Mouse (Mus musculus): Measurements from ENCODE around the gene Myom3.

The Myom3 gene

DNA sequence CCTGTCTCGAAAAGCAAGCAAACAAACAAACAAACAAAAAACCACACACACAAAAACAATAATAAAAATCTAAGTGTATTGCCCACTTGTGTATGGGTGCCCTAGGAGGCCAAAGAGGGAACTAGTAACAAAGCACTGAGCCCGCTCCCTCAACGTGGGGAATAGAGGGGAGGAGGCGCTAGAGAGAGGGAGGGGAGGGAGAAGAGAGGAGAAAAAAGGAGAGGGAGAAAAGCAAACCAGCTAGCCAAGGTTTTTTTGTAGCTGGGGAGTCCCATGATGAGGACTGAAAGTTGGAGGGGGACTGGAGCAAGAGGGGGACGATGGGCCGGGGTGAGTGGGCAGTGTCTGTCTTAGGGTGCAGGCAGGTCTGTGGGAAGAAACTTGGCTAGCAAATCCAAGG is 95.6 kb downstream of the Myom3 start:
- DNase-seq (ENCODE audit: extremely low read depth, low read depth, low spot score), result no peak

DNA sequence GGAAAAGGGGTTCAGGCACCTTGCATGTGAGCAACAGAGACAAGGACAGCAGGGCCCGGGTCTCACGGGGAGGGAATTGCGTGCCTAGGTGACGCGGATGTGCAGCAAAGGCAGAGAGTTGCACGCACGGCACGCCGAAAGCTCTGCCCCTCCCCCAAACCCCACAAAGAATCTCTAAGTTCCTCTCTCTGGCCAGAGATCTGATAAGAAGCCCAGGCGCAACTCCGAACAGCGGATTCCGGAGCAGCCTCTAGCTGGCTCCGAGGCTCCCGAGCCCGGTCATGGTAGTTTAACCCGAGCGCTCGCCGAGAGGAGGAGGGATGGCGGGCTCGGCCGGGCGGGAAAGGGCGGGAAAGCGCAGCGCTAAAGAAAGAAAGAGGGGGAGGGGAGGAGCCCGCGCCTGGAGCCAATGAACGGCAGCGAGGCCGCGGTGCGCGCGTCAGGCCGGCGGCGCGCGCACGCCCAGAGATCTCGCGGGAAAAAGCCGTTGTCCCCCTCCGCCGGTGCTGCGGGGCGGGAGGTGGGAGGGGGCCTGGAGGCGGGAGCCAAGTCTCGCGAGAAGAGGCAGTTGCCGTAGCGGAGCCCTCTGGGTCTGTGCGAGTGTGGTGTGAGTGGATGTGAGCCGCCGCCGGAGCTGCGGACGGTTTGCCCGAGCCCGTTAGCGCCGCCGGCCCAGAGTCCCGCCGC is 96.2 kb downstream of the Myom3 start, which contains the start of gene Srsf10:
Srsf10 (plus strand) TSS at position 212 of the 687 bp plus-strand sequence.
- no peak for DNase-seq (ENCODE audit: extremely low read depth, low read depth, low spot score)

DNA sequence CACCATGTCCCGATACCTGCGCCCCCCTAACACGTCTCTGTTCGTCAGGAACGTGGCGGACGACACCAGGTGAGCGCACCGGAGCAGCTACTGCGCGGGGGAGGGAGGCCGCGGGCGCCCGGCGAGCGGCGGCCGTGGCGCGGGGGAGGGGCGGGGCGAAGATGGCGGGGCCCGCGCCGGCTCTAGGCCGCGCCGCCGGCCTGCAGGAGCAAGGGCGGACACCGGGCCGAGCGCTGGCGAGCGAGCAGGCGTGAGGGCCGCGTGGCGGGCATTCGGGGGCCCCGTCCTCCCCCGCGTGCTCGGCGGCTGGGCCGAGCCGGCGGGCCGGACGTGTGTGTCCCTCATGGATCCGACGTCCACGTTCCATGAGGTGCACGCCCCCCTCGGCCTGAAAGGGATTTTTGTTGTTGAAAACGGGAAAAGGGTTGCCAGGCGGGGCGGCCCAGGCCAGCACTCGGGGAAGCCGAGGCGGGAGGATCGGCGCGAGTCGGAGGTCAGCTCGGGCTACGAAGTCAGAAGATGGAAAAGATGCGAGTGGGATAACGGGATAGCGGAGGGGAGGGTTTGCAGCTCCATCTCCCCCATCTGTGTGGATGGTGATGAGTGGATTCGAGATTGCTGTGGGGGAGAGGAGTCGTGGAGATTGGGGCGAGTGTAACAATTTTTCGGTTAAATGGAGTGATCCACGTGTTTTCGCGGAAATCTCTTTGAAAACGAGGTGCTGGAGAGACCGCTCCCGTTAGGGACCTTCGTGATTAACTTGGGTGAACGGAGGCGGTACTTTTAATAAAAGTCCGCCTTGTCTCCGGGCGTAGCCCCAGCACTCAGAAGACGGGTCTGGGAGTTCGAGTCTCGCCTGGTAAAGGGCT is 96.9 kb downstream of the Myom3 start:
- no peak for DNase-seq (ENCODE audit: extremely low read depth, low read depth, low spot score)

DNA sequence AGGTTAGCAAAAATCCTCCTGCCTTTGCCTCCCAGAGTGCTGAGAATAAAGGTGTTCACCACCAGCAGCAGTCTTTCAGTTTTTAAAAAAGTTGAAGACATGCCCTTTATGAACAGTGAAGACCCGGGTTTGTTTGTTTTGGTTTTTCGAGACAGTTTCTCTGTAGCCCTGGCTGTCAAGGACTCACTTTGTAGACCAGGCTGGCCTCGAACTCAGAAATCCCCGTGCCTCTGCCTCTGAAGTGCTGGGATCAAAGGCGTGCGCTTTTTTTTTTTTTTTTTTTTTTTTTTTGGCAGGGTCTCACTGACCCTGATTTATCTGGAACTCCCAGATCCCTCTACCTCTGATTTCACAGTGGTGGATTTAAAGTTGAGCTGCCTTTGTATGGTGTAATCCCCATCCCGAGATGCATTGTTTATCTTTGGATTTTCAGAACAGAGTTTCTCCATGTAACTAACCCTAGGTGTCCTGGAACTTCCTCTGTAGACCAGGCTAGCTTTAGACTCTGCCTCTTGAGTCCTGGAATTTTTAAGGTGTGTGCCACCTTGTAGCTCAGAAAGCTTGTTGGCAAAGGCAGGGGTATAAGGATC is 98.2 kb downstream of the Myom3 start:
- peak; percentile 70 for DNase-seq (ENCODE audit: extremely low read depth, low read depth, low spot score)
